Mouse (Mus musculus): ENCODE data around the gene Fam178b. TPM values are rescaled to one million over a fixed set of nuclear protein-coding genes. Genes with fewer than 3 reads are reported as not detected.
A peak's percentile ranks its signal among the peaks of the same experiment; 100 is the strongest.

Gene Fam178b
- polyA plus RNA-seq, 1 experiment from 2014 or later: 3.1 TPM

GRCm38 (mm10) chr1:36556553-36557456 is 126.2 kb downstream of the Fam178b start:
- Histone ChIP-seq H3K27me3 (ENCODE audit: control insufficient read depth, insufficient read depth, low read length) (no peaks in the 10 kb centered on the region), H3K4me3 (ENCODE audit: control insufficient read depth in 1 of 2, insufficient read depth in 1 of 2, low read depth in 1 of 2, low read length in 2 of 2) (peak overlapping the region; percentile 78 to 83), H3K36me3 (ENCODE audit: control insufficient read depth, insufficient read depth, low read length) (peaks cover 37% of the 10 kb centered on the region), H3K9ac (ENCODE audit: low read length) (peak overlapping the region; percentile 96), H3K4me2 (ENCODE audit: low read length) (peak overlapping the region; percentile 79), H3K27ac (replicated peaks in 1 of 2; ENCODE audit: control insufficient read depth in 1 of 2, insufficient read depth in 1 of 2, low read depth in 2 of 2, low read length in 2 of 2) (peak overlapping the region; percentile 95), H3K9me3 (ENCODE audit: control insufficient read depth, low read length) (no peaks in the 10 kb centered on the region), H3K4me1 (ENCODE audit: control insufficient read depth in 2 of 2, insufficient read depth in 2 of 2, low read length in 2 of 2) (peaks cover 34 to 39% of the 10 kb centered on the region in 2 experiments)
- WGBS: 0% methylated on average over 50 of the region's 52 CpGs
- peak; percentile 64 for ATAC-seq (ENCODE audit: insufficient number of reproducible peaks, insufficient read depth, low FRiP score, low read depth)

- 10% methylated on average over 8 of the region's 8 CpGs for WGBS
- ATAC-seq (ENCODE audit: insufficient number of reproducible peaks, insufficient read depth, low FRiP score, low read depth): no peak
- H3K36me3 ChIP-seq (ENCODE audit: control insufficient read depth, insufficient read depth, low read length): peaks cover 46% of the 10 kb centered on the region
Observed at GRCm38 (mm10) chr1:36555798-36556395, 127.1 kb downstream of the Fam178b start.

GRCm38 (mm10) chr1:36554633-36555399 is 128.2 kb downstream of the Fam178b start:
- Histone ChIP-seq H3K9ac (ENCODE audit: low read length) (peak overlapping the region; percentile 96), H3K4me2 (ENCODE audit: low read length) (peak overlapping the region; percentile 79), H3K4me1 (ENCODE audit: control insufficient read depth in 2 of 2, insufficient read depth in 2 of 2, low read length in 2 of 2) (peaks cover 28 to 31% of the 10 kb centered on the region in 2 experiments), H3K9me3 (ENCODE audit: control insufficient read depth, low read length) (no peaks in the 10 kb centered on the region), H3K27ac (replicated peaks in 1 of 2; ENCODE audit: control insufficient read depth in 1 of 2, insufficient read depth in 1 of 2, low read depth in 2 of 2, low read length in 2 of 2) (peak overlapping the region; percentile 39 to 95; a peak in 2 of 4 replicates), H3K4me3 (ENCODE audit: control insufficient read depth in 1 of 2, insufficient read depth in 1 of 2, low read depth in 1 of 2, low read length in 2 of 2) (peak overlapping the region; percentile 4 to 83; a peak in 3 of 4 replicates), H3K36me3 (ENCODE audit: control insufficient read depth, insufficient read depth, low read length) (peaks cover 57% of the 10 kb centered on the region), H3K27me3 (ENCODE audit: control insufficient read depth, insufficient read depth, low read length) (no peaks in the 10 kb centered on the region)
- ATAC-seq (ENCODE audit: insufficient number of reproducible peaks, insufficient read depth, low FRiP score, low read depth): no peak
- WGBS: 74% methylated on average over 21 of the region's 21 CpGs

More at GRCm38 (mm10) chr1:36555798-36556395, 127.1 kb downstream of the Fam178b start:
- H3K4me2 ChIP-seq (ENCODE audit: low read length): peak overlapping the region; percentile 79
- H3K9ac ChIP-seq (ENCODE audit: low read length): peak overlapping the region; percentile 96
- peak overlapping the region; percentile 78 to 83 for H3K4me3 ChIP-seq (ENCODE audit: control insufficient read depth in 1 of 2, insufficient read depth in 1 of 2, low read depth in 1 of 2, low read length in 2 of 2)
- peak overlapping the region; percentile 95 for H3K27ac ChIP-seq (replicated peaks in 1 of 2; ENCODE audit: control insufficient read depth in 1 of 2, insufficient read depth in 1 of 2, low read depth in 2 of 2, low read length in 2 of 2)
- no peaks in the 10 kb centered on the region for H3K27me3 ChIP-seq (ENCODE audit: control insufficient read depth, insufficient read depth, low read length)
- no peaks in the 10 kb centered on the region for H3K9me3 ChIP-seq (ENCODE audit: control insufficient read depth, low read length)
- H3K4me1 ChIP-seq (ENCODE audit: control insufficient read depth in 2 of 2, insufficient read depth in 2 of 2, low read length in 2 of 2): peaks cover 31 to 34% of the 10 kb centered on the region in 2 experiments

- H3K36me3 ChIP-seq (ENCODE audit: control insufficient read depth, insufficient read depth, low read length): peaks cover 72% of the 10 kb centered on the region
- H3K4me1 ChIP-seq (ENCODE audit: control insufficient read depth in 2 of 2, insufficient read depth in 2 of 2, low read length in 2 of 2): peaks cover 18 to 40% of the 10 kb centered on the region in 2 experiments
- WGBS: 90% methylated on average over 16 of the region's 16 CpGs
- no peak overlapping the region for H3K27ac ChIP-seq (replicated peaks in 1 of 2; ENCODE audit: control insufficient read depth in 1 of 2, insufficient read depth in 1 of 2, low read depth in 2 of 2, low read length in 2 of 2)
- H3K4me3 ChIP-seq (ENCODE audit: control insufficient read depth in 1 of 2, insufficient read depth in 1 of 2, low read depth in 1 of 2, low read length in 2 of 2): no peak overlapping the region
- no peak overlapping the region for H3K9ac ChIP-seq (ENCODE audit: low read length)
- no peaks in the 10 kb centered on the region for H3K9me3 ChIP-seq (ENCODE audit: control insufficient read depth, low read length)
- ATAC-seq (ENCODE audit: insufficient number of reproducible peaks, insufficient read depth, low FRiP score, low read depth): no peak
- no peaks in the 10 kb centered on the region for H3K27me3 ChIP-seq (ENCODE audit: control insufficient read depth, insufficient read depth, low read length)
- no peak overlapping the region for H3K4me2 ChIP-seq (ENCODE audit: low read length)
Observed at GRCm38 (mm10) chr1:36552506-36552905, 130.5 kb downstream of the Fam178b start.

GRCm38 (mm10) chr1:36551904-36552303 is 131.1 kb downstream of the Fam178b start:
- Histone ChIP-seq H3K36me3 (ENCODE audit: control insufficient read depth, insufficient read depth, low read length) (peaks cover 72% of the 10 kb centered on the region), H3K27me3 (ENCODE audit: control insufficient read depth, insufficient read depth, low read length) (no peaks in the 10 kb centered on the region), H3K4me3 (ENCODE audit: control insufficient read depth in 1 of 2, insufficient read depth in 1 of 2, low read depth in 1 of 2, low read length in 2 of 2) (no peak overlapping the region), H3K9ac (ENCODE audit: low read length) (no peak overlapping the region), H3K4me1 (ENCODE audit: control insufficient read depth in 2 of 2, insufficient read depth in 2 of 2, low read length in 2 of 2) (peaks cover 21 to 42% of the 10 kb centered on the region in 2 experiments), H3K9me3 (ENCODE audit: control insufficient read depth, low read length) (no peaks in the 10 kb centered on the region), H3K4me2 (ENCODE audit: low read length) (no peak overlapping the region), H3K27ac (replicated peaks in 1 of 2; ENCODE audit: control insufficient read depth in 1 of 2, insufficient read depth in 1 of 2, low read depth in 2 of 2, low read length in 2 of 2) (no peak overlapping the region)
- WGBS: 84% methylated on average over 17 of the region's 17 CpGs
- ATAC-seq (ENCODE audit: insufficient number of reproducible peaks, insufficient read depth, low FRiP score, low read depth): no peak

GRCm38 (mm10) chr1:36550075-36550863 is 132.7 kb downstream of the Fam178b start:
- H3K36me3 ChIP-seq (ENCODE audit: control insufficient read depth, insufficient read depth, low read length): peaks cover 70% of the 10 kb centered on the region
- 75% methylated on average over 20 of the region's 20 CpGs for WGBS
- ATAC-seq (ENCODE audit: insufficient number of reproducible peaks, insufficient read depth, low FRiP score, low read depth): no peak

More at GRCm38 (mm10) chr1:36550075-36550863, 132.7 kb downstream of the Fam178b start:
- peaks cover 19 to 44% of the 10 kb centered on the region in 2 experiments for H3K4me1 ChIP-seq (ENCODE audit: control insufficient read depth in 2 of 2, insufficient read depth in 2 of 2, low read length in 2 of 2)
- H3K4me2 ChIP-seq (ENCODE audit: low read length): no peak overlapping the region
- H3K27ac ChIP-seq (replicated peaks in 1 of 2; ENCODE audit: control insufficient read depth in 1 of 2, insufficient read depth in 1 of 2, low read depth in 2 of 2, low read length in 2 of 2): no peak overlapping the region
- H3K27me3 ChIP-seq (ENCODE audit: control insufficient read depth, insufficient read depth, low read length): no peaks in the 10 kb centered on the region
- no peak overlapping the region for H3K4me3 ChIP-seq (ENCODE audit: control insufficient read depth in 1 of 2, insufficient read depth in 1 of 2, low read depth in 1 of 2, low read length in 2 of 2)
- no peak overlapping the region for H3K9ac ChIP-seq (ENCODE audit: low read length)
- H3K9me3 ChIP-seq (ENCODE audit: control insufficient read depth, low read length): no peaks in the 10 kb centered on the region
